Mouse (Mus musculus) liver, adult 2 months (tissue): ENCODE results near the gene Fcna. TPM values are rescaled to one million over a fixed set of nuclear protein-coding genes. Genes with fewer than 3 reads are reported as not detected.

Source experiments
- DNase-seq: peaks from one replicate; pipeline ENCODE4 v3.0.0-alpha.2; 2011; ENCODE audit warnings: low read depth, low spot score; ENCODE audit errors: extremely low read depth
- H3K27ac ChIP-seq: fragments of 200-500 bp; replicated peaks from 2 replicates; pipeline ENCODE4 v1.5.1; 2012; ENCODE audit warnings: low read depth, mild to moderate bottlenecking, control low read depth, inconsistent platforms, low read length; ENCODE audit not compliant: insufficient read depth
- H3K27me3 ChIP-seq: fragments of 200-500 bp; 2 replicates; pipeline ENCODE4 v1.6.1; 2012; ENCODE audit warnings: mild to moderate bottlenecking, moderate library complexity, low read length, inconsistent platforms; ENCODE audit not compliant: control insufficient read depth, insufficient read depth
- H3K36me3 ChIP-seq: fragments of 200-500 bp; 2 replicates; pipeline ENCODE4 v1.6.1; 2012; ENCODE audit warnings: low read length, inconsistent platforms; ENCODE audit not compliant: control insufficient read depth, insufficient read depth
- H3K4me1 ChIP-seq: fragments of 200-500 bp; 2 replicates; pipeline ENCODE4 v1.6.1; 2011; ENCODE audit warnings: low read length; ENCODE audit not compliant: control insufficient read depth, insufficient read depth
- H3K4me3 ChIP-seq: fragments of 200-500 bp; 2 replicates; pipeline ENCODE4 v1.5.1; 2011; ENCODE audit warnings: low read depth, mild to moderate bottlenecking, control low read depth, low read length, moderate library complexity; ENCODE audit not compliant: insufficient read depth
- H3K79me2 ChIP-seq: fragments of 200-500 bp; 2 replicates; pipeline ENCODE4 v1.6.1; 2012; ENCODE audit warnings: inconsistent platforms, mild to moderate bottlenecking, low read length, moderate library complexity; ENCODE audit not compliant: control insufficient read depth, insufficient read depth
- H3K9ac ChIP-seq: fragments of 200-500 bp; 2 replicates; pipeline ENCODE4 v1.6.1; 2012; ENCODE audit warnings: low read depth, mild to moderate bottlenecking, control low read depth, inconsistent platforms, low read length
- CTCF ChIP-seq: fragments of 200-500 bp; IDR thresholded peaks from 2 replicates; pipeline ENCODE4 v1.5.1; 2011; ENCODE audit warnings: low read depth, low read length, control low read depth
- POLR2A ChIP-seq: fragments of 200-500 bp; IDR thresholded peaks from 2 replicates; pipeline ENCODE4 v1.6.1; 2011; ENCODE audit warnings: low read length, control low read depth; ENCODE audit not compliant: insufficient read depth; ENCODE audit errors: extremely low read depth
- WGBS: fragments of 180-500 bp; shearing (Covaris S2); methylation state at CpG from one replicate; pipeline ENCODE4 v1.1.7; 2018; 5-methylcytosine and 5-hydroxymethylcytosine counted together
- polyA plus RNA-seq: library from polyadenylated mRNA; depleted of rRNA; stranded (reverse); fragments of >200 nt; gene quantifications from 2 replicates; pipeline ENCODE4 v1.2.3, GENCODE M21; 2012
- total RNA-seq: library from RNA; depleted of rRNA; stranded (reverse); fragments of >200 nt; gene quantifications from 2 replicates; pipeline ENCODE4 v1.2.3, GENCODE M21; 2014

Gene Fcna
- total and polyA plus RNA-seq, 2 experiments = 36.5 to 63.2 TPM

DNA sequence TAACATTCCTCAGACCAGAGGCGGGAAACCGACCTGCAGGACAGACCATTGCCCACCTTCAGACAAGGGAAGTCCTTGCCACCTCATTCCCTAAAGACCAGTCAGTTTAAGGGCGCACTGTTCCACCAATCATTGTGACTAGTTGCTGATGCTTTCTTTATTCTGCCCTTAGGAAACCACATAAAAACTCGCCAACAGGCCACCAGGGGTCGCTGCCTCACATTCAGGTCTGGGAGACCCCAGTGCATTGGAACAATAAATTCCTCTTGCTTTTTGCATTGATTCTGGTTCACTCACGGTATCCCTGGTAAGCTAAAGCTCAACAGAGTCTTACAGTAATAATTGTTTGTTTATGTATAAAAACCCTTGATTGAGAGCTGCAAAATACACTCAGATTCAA, 12.1 kb upstream of the Fcna start:
- TF ChIP-seq CTCF = peak; percentile 70
- no peak for TF ChIP-seq POLR2A
- WGBS = 37% methylated on average over 6 of the region's 6 CpGs
- no peak for DNase-seq
- H3K27ac ChIP-seq = no peak overlapping the region
- H3K4me3 ChIP-seq = no peak overlapping the region
- peaks cover 4% of the 10 kb centered on the region; the same call in 1 of the 2 replicates for H3K4me1 ChIP-seq
- no peaks in the 10 kb centered on the region for H3K27me3 ChIP-seq
- H3K36me3 ChIP-seq = no peaks in the 10 kb centered on the region
- H3K79me2 ChIP-seq = no peaks in the 10 kb centered on the region
- no peak overlapping the region for H3K9ac ChIP-seq

DNA sequence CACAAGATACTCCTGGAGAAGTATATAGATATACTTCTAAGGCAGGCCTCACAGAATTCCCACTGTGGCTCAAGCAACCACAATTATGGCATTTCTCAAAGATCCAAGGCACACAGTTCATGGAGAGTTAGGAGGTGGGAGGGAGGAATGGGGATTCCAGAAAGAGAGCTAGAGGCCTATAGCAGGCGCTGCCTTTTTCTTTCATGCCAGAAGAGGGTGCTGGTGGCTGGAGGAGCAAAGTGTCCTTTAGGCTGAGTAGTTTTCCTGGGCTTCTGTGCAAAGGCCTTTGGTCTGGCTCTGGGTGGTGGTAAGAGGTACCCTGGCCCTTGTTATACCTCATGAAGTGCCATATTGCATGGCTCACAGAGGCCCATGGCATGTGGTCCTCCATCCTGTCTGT, 6.2 kb upstream of the Fcna start:
- H3K4me3 ChIP-seq = no peak overlapping the region
- H3K27ac ChIP-seq = no peak overlapping the region
- H3K9ac ChIP-seq = no peak overlapping the region
- no peaks in the 10 kb centered on the region for H3K79me2 ChIP-seq
- WGBS = 97% methylated on average over 1 of the region's 1 CpGs
- no peak for DNase-seq
- TF ChIP-seq CTCF (peak; percentile 22; the same call in 1 of the 2 replicates), POLR2A (no peak)
- H3K4me1 ChIP-seq = peaks cover 13% of the 10 kb centered on the region
- H3K27me3 ChIP-seq = no peaks in the 10 kb centered on the region
- H3K36me3 ChIP-seq = no peaks in the 10 kb centered on the region

DNA sequence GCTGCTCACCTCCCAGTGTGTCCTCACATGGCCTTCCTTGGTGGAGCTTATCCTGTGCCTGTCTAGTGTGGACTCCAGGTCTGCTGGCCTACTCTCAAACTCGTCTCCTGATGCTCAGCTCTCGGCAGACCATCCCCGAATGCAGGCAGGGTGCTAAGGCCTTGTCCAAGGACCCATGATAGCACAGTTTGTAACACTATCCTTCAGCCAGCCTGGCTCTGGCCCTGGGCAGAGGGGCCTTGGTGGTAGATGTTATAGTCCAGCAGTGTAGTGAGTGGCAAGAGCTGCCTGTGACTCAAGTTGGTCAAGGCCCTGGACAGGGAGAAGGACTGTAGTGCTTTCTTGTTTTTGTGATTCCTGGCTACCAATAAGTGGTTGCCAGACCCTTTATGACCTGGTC, 5.8 kb upstream of the Fcna start:
- TF ChIP-seq CTCF = no peak
- no peak for TF ChIP-seq POLR2A
- no peaks in the 10 kb centered on the region for H3K79me2 ChIP-seq
- H3K4me3 ChIP-seq = no peak overlapping the region
- H3K9ac ChIP-seq = no peak overlapping the region
- DNase-seq = no peak
- no peak overlapping the region for H3K27ac ChIP-seq
- H3K36me3 ChIP-seq = no peaks in the 10 kb centered on the region
- peaks cover 13% of the 10 kb centered on the region for H3K4me1 ChIP-seq
- H3K27me3 ChIP-seq = no peaks in the 10 kb centered on the region
- WGBS = 93% methylated on average over 3 of the region's 3 CpGs

DNA sequence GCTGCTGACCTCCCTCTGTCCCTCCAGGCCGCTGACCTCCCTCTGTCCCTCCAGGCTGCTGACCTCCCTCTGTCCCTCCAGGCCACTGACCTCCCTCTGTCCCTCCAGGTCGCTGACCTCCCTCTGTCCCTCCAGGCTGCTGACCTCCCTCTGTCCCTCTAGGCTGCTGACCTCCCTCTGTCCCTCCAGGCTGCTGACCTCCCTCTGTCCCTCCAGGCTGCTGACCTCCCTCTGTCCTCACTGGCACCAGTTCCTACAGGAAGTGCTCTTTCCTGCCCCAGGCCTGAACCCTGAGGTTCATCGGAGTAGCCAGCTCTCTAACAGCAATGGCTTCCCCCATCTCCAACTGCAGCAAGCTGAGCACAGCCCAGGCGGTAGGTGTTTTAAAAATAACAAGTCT, 908 bp upstream of the Fcna start:
- no peaks in the 10 kb centered on the region for H3K79me2 ChIP-seq
- TF ChIP-seq POLR2A = no peak
- TF ChIP-seq CTCF = no peak
- no peak overlapping the region for H3K27ac ChIP-seq
- H3K9ac ChIP-seq = no peak overlapping the region
- no peaks in the 10 kb centered on the region for H3K27me3 ChIP-seq
- H3K4me3 ChIP-seq = no peak overlapping the region
- peak; percentile 96 for DNase-seq
- peaks cover 15% of the 10 kb centered on the region for H3K4me1 ChIP-seq
- WGBS = 10% methylated on average over 4 of the region's 4 CpGs
- H3K36me3 ChIP-seq = no peaks in the 10 kb centered on the region

DNA sequence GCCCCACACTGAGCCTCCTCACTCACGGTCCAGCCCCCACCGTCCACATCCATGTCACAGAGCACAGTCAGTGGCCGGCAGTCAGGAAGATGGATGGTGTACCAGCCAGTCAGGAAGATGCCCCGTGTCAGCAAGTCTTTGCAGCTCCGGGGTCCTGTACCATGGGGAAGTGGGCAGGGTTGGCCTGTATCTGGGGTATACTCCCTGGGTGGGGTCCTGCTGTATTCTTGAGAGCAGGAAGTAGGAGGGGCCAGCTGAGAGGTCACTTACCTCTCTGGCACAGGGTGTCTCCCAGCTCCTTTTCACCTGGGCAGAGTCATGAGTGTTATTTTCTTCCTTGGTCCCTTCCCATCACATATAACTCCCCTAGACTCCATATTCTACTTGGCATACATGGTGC, 1.8 kb downstream of the Fcna start:
- WGBS = 71% methylated on average over 5 of the region's 5 CpGs
- H3K9ac ChIP-seq = no peak overlapping the region
- DNase-seq = no peak
- H3K27me3 ChIP-seq = no peaks in the 10 kb centered on the region
- H3K79me2 ChIP-seq = no peaks in the 10 kb centered on the region
- H3K4me1 ChIP-seq = peaks cover 12% of the 10 kb centered on the region
- TF ChIP-seq POLR2A (no peak), CTCF (no peak)
- no peak overlapping the region; the same call in 1 of the 2 replicates for H3K27ac ChIP-seq
- peak overlapping the region; percentile 4; the same call in 1 of the 2 replicates for H3K4me3 ChIP-seq
- no peaks in the 10 kb centered on the region for H3K36me3 ChIP-seq

DNA sequence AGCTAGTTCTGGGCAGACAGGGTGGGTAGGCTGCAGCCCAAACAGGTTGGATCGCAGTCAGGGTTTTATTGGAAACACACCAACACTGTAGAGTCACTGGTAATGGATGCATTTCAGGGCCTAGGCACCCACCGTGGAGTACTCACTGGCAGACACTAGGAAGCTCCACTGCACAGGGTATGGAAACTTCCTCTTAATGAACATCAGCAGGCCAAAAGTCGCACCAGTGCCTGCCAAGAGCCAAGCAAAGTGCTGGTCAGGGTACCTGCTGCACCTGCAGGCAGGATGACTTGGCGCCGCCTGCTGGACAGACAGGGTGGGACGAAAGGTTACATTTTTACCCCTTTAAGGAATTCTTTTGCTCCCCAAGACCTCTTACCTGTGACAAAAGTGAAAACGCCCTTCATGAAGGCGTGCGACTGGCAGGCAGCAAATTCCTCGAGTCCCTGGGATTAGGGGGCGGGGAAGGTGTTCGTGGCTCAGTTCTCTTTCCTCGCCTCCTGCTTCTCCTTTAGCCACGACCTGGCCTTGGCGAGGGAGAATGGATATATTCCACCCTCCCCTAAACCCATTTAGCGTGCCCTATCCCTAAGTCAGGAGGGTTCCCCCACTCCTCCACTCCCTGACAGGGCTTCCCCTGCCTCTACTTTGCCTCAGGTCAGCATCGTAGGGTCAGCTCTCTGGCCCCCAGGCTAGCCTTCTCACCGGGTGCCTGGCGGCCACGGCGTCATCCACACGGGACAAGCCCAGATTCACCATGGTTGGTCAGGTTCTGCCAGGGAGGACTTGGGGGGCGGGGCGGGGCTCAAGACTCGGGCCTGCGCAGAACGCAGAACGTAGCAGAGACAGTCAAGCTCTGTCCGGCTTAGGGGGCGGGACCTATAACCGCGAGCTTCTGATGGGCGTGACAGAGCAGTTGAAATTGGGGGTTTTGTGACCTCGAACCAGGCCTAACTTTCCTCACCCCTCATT, 6.3 kb downstream of the Fcna start, which contains the start of gene Tmem141:
Tmem141 (minus strand) TSS at position 777 of the 972 bp plus-strand sequence.
- Histone ChIP-seq H3K27ac (peak within 1 kb of the TSS; percentile 78), H3K27me3 (no peaks in the 10 kb centered on the region), H3K4me3 (peak within 1 kb of the TSS; percentile 58), H3K36me3 (peaks cover 2% of the 10 kb centered on the region; the same call in 1 of the 2 replicates), H3K9ac (peak within 1 kb of the TSS; percentile 77), H3K4me1 (no peaks in the 10 kb centered on the region), H3K79me2 (no peaks in the 10 kb centered on the region)
- 4% methylated on average over 34 of the region's 34 CpGs for WGBS
- TF ChIP-seq POLR2A (peak; percentile 74), CTCF (peak; percentile 89)
- DNase-seq = peak; percentile 75
